Mouse (Mus musculus) heart, embryonic 16.5 days (tissue): Measurements from ENCODE around the gene Tssk3. TPM values are rescaled to one million over a fixed set of nuclear protein-coding genes. Genes with fewer than 3 reads are reported as not detected.
A peak's percentile ranks its signal among the peaks of the same experiment; 100 is the strongest.
"Not testable (repeated sequence)": the region's sequence is repeated elsewhere in the genome, so short reads cannot be mapped to it uniquely, and the experiment has no call there.

Experiments
- ATAC-seq: fragments of 200-750 bp; cut with Nextera tagmentation; replicated peaks from 2 replicates; pipeline ENCODE4 v1.8.0; 2017; ENCODE audit warnings: moderate number of reproducible peaks; ENCODE audit not compliant: insufficient read depth, low FRiP score; ENCODE audit errors: extremely low read depth
- H3K27ac ChIP-seq: fragments of 300-500 bp; sonication (generic); 2 replicates; pipeline ENCODE4 v1.5.1; 2014; ENCODE audit warnings: mild to moderate bottlenecking, low read length, control low read depth, moderate library complexity
- H3K27me3 ChIP-seq: fragments of 300-500 bp; sonication (generic); 2 replicates; pipeline ENCODE4 v1.6.1; 2014; ENCODE audit warnings: low read length, mixed read lengths; ENCODE audit not compliant: control insufficient read depth, insufficient read depth
- H3K36me3 ChIP-seq: fragments of 300-500 bp; sonication (generic); 2 replicates; pipeline ENCODE4 v1.6.1; 2014; ENCODE audit not compliant: control insufficient read depth, insufficient read depth
- H3K4me1 ChIP-seq: fragments of 300-500 bp; sonication (generic); 2 replicates; pipeline ENCODE4 v1.6.1; 2014; ENCODE audit warnings: low read length, mixed read lengths; ENCODE audit not compliant: control insufficient read depth, insufficient read depth
- H3K4me2 ChIP-seq: fragments of 300-500 bp; sonication (generic); 2 replicates; pipeline ENCODE4 v1.6.1; 2014; ENCODE audit warnings: low read depth, mild to moderate bottlenecking, control low read depth, low read length
- H3K4me3 ChIP-seq: fragments of 300-500 bp; sonication (generic); 2 replicates; pipeline ENCODE4 v1.5.1; 2014; ENCODE audit warnings: mild to moderate bottlenecking, control low read depth, low read length
- H3K9ac ChIP-seq: fragments of 300-500 bp; sonication (generic); 2 replicates; pipeline ENCODE4 v1.6.1; 2014; ENCODE audit warnings: low read length, control low read depth
- H3K9me3 ChIP-seq: fragments of 300-500 bp; sonication (generic); replicated peaks from 2 replicates; pipeline ENCODE4 v1.6.1; 2016; ENCODE audit warnings: low read length; ENCODE audit not compliant: control insufficient read depth
- WGBS: fragments of 180-500 bp; shearing (Covaris S2); extraction: QIAGEN DNeasy Blood & Tissue Kit; methylation state at CpG from one replicate; pipeline ENCODE4 v1.1.7; 2014; 5-methylcytosine and 5-hydroxymethylcytosine counted together
- polyA plus RNA-seq: library from polyadenylated mRNA; unstranded; fragments of >200 nt; fragmentation: Nextera tagmentation; extraction: Ambion mirVana; gene quantifications from 2 replicates; pipeline ENCODE4 v1.2.1, GENCODE M21; 2015

Tssk3 gene
- polyA plus RNA-seq, 1 experiment from 2014 or later, result not detected

DNA sequence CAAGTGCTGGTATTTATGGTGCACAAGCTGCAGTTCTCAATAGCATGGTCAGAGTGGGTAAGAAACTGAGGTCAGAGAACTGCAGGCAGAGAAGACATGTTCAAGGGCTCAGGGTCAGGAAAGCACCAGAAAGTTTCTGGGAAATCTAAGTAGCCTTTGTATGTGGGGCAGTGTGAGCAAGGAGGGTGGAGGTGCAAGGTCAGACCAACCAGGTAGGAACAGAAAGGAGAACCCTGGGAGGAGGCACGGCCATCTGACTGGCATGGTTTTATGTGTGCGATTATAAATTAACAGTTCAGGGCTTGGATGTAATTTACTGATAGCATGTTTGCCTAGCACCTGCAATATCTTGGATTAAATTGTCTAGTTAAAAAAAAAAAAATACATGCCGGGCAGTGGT is 31.1 kb downstream of the Tssk3 start:
- H3K4me2 ChIP-seq, result no peak overlapping the region
- no peak overlapping the region for H3K4me3 ChIP-seq
- no peak overlapping the region for H3K9ac ChIP-seq
- H3K4me1 ChIP-seq, result peaks cover 10% of the 10 kb centered on the region
- 89% methylated on average over 3 of the region's 3 CpGs for WGBS
- H3K27me3 ChIP-seq, result no peaks in the 10 kb centered on the region
- H3K27ac ChIP-seq, result no peak overlapping the region
- H3K9me3 ChIP-seq, result no peaks in the 10 kb centered on the region
- no peaks in the 10 kb centered on the region for H3K36me3 ChIP-seq
- no peak for ATAC-seq

DNA sequence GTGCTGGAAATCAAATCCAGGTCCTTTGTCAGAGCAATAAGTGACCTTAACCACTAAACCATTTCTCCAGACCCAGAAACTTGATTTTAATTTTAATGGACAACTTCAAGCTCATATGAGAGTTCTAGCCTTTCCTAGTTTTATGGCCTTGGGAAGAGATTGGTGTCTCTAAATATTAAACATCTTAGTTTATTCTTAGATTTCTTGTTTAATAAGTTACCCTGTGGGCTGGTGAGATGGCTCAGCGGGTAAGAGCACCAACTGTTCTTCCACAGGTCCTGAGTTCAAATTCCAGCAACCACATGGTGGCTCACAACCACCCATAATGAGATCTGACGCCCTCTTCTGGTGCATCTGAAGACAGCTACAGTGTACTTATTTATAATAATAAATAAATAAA is 33.5 kb downstream of the Tssk3 start:
- not testable (repeated sequence) for H3K4me2 ChIP-seq, H3K4me3 ChIP-seq, H3K9ac ChIP-seq, H3K27me3 ChIP-seq, H3K36me3 ChIP-seq, H3K9me3 ChIP-seq, ATAC-seq, H3K27ac ChIP-seq, H3K4me1 ChIP-seq
- 71% methylated on average over 2 of the region's 2 CpGs for WGBS

DNA sequence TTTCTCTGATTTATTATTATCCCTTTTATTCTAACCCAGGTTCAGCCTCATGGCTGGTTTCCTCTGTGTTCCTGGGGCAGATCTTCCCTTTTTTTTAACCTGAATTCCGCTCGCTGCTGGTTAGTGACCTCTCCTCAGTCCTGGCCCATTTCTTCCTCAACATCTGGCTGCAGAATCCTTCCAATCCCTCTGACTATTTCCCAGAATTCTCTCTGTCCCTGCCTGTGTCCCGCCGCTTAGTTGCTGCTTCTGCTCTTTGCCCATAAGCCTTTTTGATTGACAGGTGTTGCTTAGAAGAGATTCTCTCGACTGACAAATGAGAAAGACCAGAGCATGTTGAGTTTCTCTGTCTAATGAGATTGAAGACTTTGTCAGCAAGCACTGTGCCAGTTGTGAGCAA is 34.7 kb downstream of the Tssk3 start:
- Histone ChIP-seq H3K27me3 (no peaks in the 10 kb centered on the region), H3K9ac (no peak overlapping the region), H3K27ac (no peak overlapping the region), H3K4me3 (no peak overlapping the region), H3K4me1 (peaks cover 3% of the 10 kb centered on the region; the same call in 1 of the 2 replicates), H3K36me3 (no peaks in the 10 kb centered on the region), H3K4me2 (no peak overlapping the region), H3K9me3 (no peaks in the 10 kb centered on the region)
- 40% methylated on average over 5 of the region's 5 CpGs for WGBS
- no peak for ATAC-seq

DNA sequence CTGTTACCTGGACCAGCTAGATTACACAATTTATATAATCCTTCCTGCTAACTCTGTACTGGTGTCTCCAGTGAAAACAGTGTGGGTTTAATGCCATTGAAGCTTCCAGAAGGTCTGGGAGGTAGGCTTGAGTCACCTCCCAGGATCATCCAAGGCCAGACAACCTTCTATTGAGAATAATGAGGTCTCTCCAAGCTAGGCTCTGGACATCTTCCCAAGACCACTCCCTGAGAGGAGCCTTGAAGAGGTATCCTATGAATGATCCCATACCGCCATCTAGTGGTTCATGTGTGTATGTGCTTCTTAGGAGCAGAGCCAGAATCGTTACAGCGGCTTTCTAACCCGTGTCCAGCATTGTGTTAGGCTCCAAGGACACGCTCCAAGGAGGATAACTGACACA is 35.6 kb downstream of the Tssk3 start:
- H3K27ac ChIP-seq, result no peak overlapping the region
- WGBS, result 2% methylated on average over 5 of the region's 5 CpGs
- no peak overlapping the region for H3K9ac ChIP-seq
- H3K9me3 ChIP-seq, result no peaks in the 10 kb centered on the region
- H3K27me3 ChIP-seq, result no peaks in the 10 kb centered on the region
- peak; percentile 80 for ATAC-seq
- no peaks in the 10 kb centered on the region for H3K36me3 ChIP-seq
- H3K4me3 ChIP-seq, result no peak overlapping the region
- H3K4me1 ChIP-seq, result no peaks in the 10 kb centered on the region
- no peak overlapping the region for H3K4me2 ChIP-seq

DNA sequence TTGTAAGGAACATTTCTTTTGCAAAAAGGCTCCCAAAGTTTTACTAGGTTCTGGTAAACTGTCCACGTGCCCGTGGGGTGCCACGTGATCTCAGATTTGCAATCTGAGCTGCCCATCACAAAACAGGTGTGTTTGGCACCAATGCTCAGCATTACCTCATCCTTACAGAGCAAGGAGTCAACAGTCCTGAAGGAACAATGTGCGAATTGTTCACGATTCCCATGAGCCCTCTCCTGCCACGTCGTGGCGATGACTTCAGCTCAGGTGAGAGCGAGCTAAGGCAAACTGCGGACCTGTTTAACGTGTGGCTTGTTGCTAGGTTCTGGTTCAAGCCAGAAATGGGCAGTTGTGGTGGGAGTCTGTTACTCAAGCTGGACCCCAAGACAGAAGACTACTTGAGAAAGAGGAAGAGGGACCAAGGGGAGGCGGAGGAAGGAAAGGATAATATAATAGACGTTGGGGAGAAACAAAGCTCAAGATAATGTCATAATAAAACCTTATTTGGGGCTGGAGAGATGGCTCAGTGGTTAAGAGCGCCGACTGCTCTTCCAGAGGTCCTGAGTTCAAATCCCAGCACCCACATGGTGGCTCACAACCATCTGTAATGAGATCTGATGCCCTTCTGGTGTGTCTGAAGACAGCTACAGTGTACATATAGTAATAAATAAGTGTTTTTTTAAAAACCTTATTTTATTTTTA is 39.2 kb downstream of the Tssk3 start:
- Histone ChIP-seq H3K9ac (no peak overlapping the region), H3K4me2 (no peak overlapping the region), H3K27me3 (no peaks in the 10 kb centered on the region), H3K4me1 (peaks cover 14% of the 10 kb centered on the region), H3K9me3 (no peaks in the 10 kb centered on the region), H3K27ac (no peak overlapping the region), H3K36me3 (no peaks in the 10 kb centered on the region), H3K4me3 (no peak overlapping the region)
- 77% methylated on average over 15 of the region's 15 CpGs for WGBS
- no peak for ATAC-seq

DNA sequence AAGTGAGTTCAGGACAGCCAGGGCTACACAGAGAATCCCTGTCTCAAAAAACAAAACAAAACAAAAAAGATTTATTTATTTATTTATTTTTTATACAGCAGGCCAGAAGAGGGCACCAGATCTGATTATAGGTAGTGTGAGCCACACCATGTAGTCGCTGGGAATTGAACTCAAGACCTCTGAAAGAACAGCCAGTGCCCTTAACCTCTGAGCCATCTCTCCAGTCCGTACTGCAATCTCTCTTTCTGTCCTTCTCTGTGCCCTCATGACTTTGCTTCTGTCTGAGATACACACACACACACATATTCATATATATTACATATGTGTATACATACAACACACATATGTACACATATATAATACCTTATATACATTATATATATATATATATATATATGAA is 40.0 kb downstream of the Tssk3 start:
- H3K36me3 ChIP-seq, result no peaks in the 10 kb centered on the region
- H3K4me1 ChIP-seq, result peaks cover 14% of the 10 kb centered on the region
- H3K4me2 ChIP-seq, result no peak overlapping the region
- H3K27me3 ChIP-seq, result no peaks in the 10 kb centered on the region
- 65% methylated on average over 2 of the region's 2 CpGs for WGBS
- H3K9me3 ChIP-seq, result no peaks in the 10 kb centered on the region
- no peak overlapping the region for H3K9ac ChIP-seq
- no peak overlapping the region for H3K4me3 ChIP-seq
- H3K27ac ChIP-seq, result no peak overlapping the region
- ATAC-seq, result no peak

DNA sequence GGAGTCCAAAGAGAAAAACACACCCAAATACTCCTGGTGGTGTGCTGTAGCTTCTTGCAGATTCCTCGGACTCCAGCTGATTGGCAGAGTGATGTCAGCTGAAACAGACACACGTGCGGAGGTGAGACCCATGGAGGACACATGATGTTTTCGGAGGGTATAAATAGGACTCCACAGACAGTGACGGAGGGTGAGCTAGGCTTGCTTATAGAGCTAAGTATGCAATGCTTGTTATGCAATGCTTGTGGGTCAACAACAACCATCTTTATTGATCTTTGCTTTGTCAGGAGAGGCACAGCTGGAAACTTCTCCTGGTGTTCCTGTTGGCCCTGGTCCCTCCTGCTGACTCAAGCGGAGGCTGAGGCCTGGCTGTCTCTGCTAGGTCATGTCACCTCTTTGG is 42.1 kb downstream of the Tssk3 start:
- H3K27me3 ChIP-seq, result no peaks in the 10 kb centered on the region
- no peak overlapping the region for H3K27ac ChIP-seq
- H3K4me2 ChIP-seq, result no peak overlapping the region
- no peak overlapping the region for H3K9ac ChIP-seq
- H3K9me3 ChIP-seq, result no peaks in the 10 kb centered on the region
- H3K36me3 ChIP-seq, result no peaks in the 10 kb centered on the region
- WGBS, result 74% methylated on average over 6 of the region's 6 CpGs
- H3K4me3 ChIP-seq, result no peak overlapping the region
- ATAC-seq, result no peak
- H3K4me1 ChIP-seq, result peaks cover 16% of the 10 kb centered on the region

DNA sequence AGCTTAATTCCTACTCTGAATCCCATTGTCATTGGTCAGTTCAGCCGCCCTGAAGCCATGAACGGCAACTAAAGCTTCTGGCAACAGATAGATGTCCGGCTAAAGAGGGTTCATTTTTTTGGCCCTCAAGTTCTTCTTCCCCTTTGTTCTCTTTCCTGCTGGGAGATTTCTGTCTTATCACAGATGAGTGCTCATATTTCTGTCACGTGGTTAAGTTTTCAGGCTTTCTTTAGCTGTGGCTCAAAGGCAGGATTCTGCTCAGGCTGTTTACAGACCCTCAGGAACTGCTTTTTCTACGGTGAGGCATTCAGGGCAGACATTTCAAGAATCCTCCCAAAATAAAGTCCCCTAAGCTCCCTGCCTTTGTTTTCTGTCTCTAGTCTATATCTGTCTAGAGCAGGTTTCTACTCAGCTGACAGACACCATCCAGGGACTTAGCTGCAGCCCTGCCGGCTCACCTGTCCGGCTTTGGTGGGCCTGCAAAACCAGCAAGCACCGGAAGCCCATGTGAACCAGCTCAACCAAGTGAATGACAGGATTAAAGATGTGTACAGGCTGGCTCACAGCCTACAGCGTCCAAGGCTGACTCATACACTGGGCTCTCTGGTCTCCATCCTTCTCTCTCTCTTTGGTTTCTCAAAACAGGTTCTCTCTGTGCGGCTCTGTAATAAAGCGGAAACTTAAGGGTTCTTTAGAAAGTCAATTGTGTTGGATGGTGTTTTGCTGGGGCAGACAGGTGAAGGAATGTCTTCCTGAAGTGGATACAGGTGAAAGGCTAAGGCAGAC is 42.9 kb downstream of the Tssk3 start:
- no peaks in the 10 kb centered on the region for H3K27me3 ChIP-seq
- H3K4me3 ChIP-seq, result no peak overlapping the region
- WGBS, result 54% methylated on average over 11 of the region's 11 CpGs
- no peaks in the 10 kb centered on the region for H3K36me3 ChIP-seq
- no peaks in the 10 kb centered on the region for H3K9me3 ChIP-seq
- ATAC-seq, result no peak; the same call in 1 of the 2 replicates
- no peak overlapping the region; the same call in 1 of the 2 replicates for H3K9ac ChIP-seq
- peak overlapping the region; percentile 62 for H3K27ac ChIP-seq
- no peak overlapping the region for H3K4me2 ChIP-seq
- peaks cover 16% of the 10 kb centered on the region for H3K4me1 ChIP-seq

DNA sequence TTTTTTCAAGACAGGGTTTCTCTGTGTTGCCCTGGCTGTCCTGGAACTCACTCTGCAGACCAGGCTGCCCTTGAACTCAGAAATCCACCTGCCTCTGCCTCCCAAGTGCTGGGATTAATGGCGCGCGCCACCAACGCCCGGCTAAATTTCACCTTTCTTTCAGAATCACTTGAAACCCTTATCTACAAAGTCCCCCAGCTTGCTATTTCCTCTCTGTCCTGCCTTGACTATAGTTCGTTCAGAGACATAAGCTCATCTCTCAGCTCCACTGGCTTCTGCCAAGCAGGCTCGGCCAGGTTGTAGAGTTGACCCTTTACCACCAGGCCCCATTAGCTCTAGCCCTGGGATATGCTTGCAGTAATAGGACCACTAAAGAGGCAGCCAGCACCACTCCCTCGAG is 43.5 kb downstream of the Tssk3 start:
- Histone ChIP-seq H3K27me3 (peaks cover under 1% of the 10 kb centered on the region; the same call in 1 of the 2 replicates), H3K4me3 (no peak overlapping the region), H3K36me3 (no peaks in the 10 kb centered on the region), H3K27ac (peak overlapping the region; percentile 52), H3K4me1 (peaks cover 16% of the 10 kb centered on the region), H3K4me2 (no peak overlapping the region), H3K9ac (no peak overlapping the region), H3K9me3 (no peaks in the 10 kb centered on the region)
- 62% methylated on average over 8 of the region's 8 CpGs for WGBS
- ATAC-seq, result no peak
